Mouse (Mus musculus) stomach, postnatal 0 days (tissue): ENCODE data around the gene Fmn2. TPM values are rescaled to one million over a fixed set of nuclear protein-coding genes. Genes with fewer than 3 reads are reported as not detected.
A peak's percentile ranks its signal among the peaks of the same experiment; 100 is the strongest.

ENCODE experiments used
- ATAC-seq: fragments of 200-750 bp; cut with Nextera tagmentation; 2 replicates; pipeline ENCODE4 v1.8.0; 2017; ENCODE audit not compliant: low FRiP score, low TSS enrichment
- DNase-seq: peaks from one replicate; pipeline ENCODE4 v3.0.0-alpha.2; 2016; ENCODE audit warnings: low spot score
- H3K27ac ChIP-seq: fragments of 300-500 bp; sonication (generic); replicated peaks from 2 replicates; pipeline ENCODE4 v1.5.1; 2014; ENCODE audit warnings: mild to moderate bottlenecking, control low read depth
- H3K27me3 ChIP-seq: fragments of 300-500 bp; sonication (generic); 2 replicates; pipeline ENCODE4 v1.6.1; 2014; ENCODE audit warnings: low read length; ENCODE audit not compliant: control insufficient read depth, insufficient read depth
- H3K36me3 ChIP-seq: fragments of 300-500 bp; sonication (generic); 2 replicates; pipeline ENCODE4 v1.6.1; 2014; ENCODE audit warnings: low read length, mixed read lengths; ENCODE audit not compliant: control insufficient read depth, insufficient read depth
- H3K4me1 ChIP-seq: fragments of 300-500 bp; sonication (generic); replicated peaks from 2 replicates; pipeline ENCODE4 v1.6.1; 2014; ENCODE audit warnings: antibody characterized with exemption; ENCODE audit not compliant: control insufficient read depth, insufficient read depth
- H3K4me2 ChIP-seq: fragments of 300-500 bp; sonication (generic); replicated peaks from 2 replicates; pipeline ENCODE4 v1.6.1; 2014; ENCODE audit warnings: low read depth, mild to moderate bottlenecking, control low read depth, moderate library complexity
- H3K4me3 ChIP-seq: fragments of 300-500 bp; sonication (generic); 2 replicates; pipeline ENCODE4 v1.5.1; 2014; ENCODE audit warnings: low read depth, low read length, control low read depth
- H3K9ac ChIP-seq: fragments of 300-500 bp; sonication (generic); 2 replicates; pipeline ENCODE4 v1.6.1; 2014; ENCODE audit warnings: mild to moderate bottlenecking, low read length, control low read depth, mixed read lengths
- H3K9me3 ChIP-seq: fragments of 300-500 bp; sonication (generic); 2 replicates; pipeline ENCODE4 v1.6.1; 2016; ENCODE audit warnings: low read length; ENCODE audit not compliant: control insufficient read depth
- CTCF ChIP-seq: IDR thresholded peaks from 2 replicates; pipeline ENCODE4 v1.5.1; 2016; ENCODE audit warnings: antibody characterized with exemption, low read depth, mild to moderate bottlenecking, moderate library complexity
- EP300 ChIP-seq: optimal IDR thresholded peaks from 2 replicates; pipeline ENCODE3; 2016; ENCODE audit warnings: antibody characterized with exemption
- WGBS: fragments of 180-500 bp; shearing (Covaris S2); extraction: QIAGEN DNeasy Blood & Tissue Kit; methylation state at CpG from one replicate; pipeline ENCODE4 v1.1.7; 2014; 5-methylcytosine and 5-hydroxymethylcytosine counted together
- polyA plus RNA-seq: library from polyadenylated mRNA; unstranded; fragments of >200 nt; fragmentation: Nextera tagmentation; extraction: Ambion mirVana; gene quantifications from 2 replicates; pipeline ENCODE4 v1.2.1, GENCODE M21; 2015

The Fmn2 gene
- polyA plus RNA-seq, 1 experiment from 2014 or later = 0.67 TPM

GRCm38 (mm10) chr1:174500064-174500463 is 1.6 kb upstream of the Fmn2 start:
- TF ChIP-seq CTCF (no peak), EP300 (no peak)
- no peak for ATAC-seq
- Histone ChIP-seq H3K27ac (no peak overlapping the region), H3K4me3 (no peak overlapping the region), H3K27me3 (0 out of 2 replicates have a peak, but pooled peaks cover 2% of the 10 kb centered on the region), H3K9ac (no peak overlapping the region), H3K4me2 (no peak overlapping the region), H3K36me3 (no peaks in the 10 kb centered on the region), H3K4me1 (0 out of 2 replicates have a peak, but pooled peaks cover 2% of the 10 kb centered on the region), H3K9me3 (no peaks in the 10 kb centered on the region)
- 42% methylated on average over 4 of the region's 4 CpGs for WGBS
- no peak for DNase-seq

GRCm38 (mm10) chr1:174501011-174501410 is 614 bp upstream of the Fmn2 start:
- Histone ChIP-seq H3K4me3 (no peak overlapping the region), H3K9ac (no peak overlapping the region), H3K27me3 (0 out of 2 replicates have a peak, but pooled peaks cover 2% of the 10 kb centered on the region), H3K27ac (no peak overlapping the region), H3K4me1 (0 out of 2 replicates have a peak, but pooled peaks cover 2% of the 10 kb centered on the region), H3K4me2 (no peak overlapping the region), H3K9me3 (no peaks in the 10 kb centered on the region), H3K36me3 (no peaks in the 10 kb centered on the region)
- WGBS = 46% methylated on average over 1 of the region's 1 CpGs
- no peak for ATAC-seq
- DNase-seq = no peak
- TF ChIP-seq EP300 = no peak
- no peak for TF ChIP-seq CTCF

- Histone ChIP-seq H3K27me3 (0 out of 2 replicates have a peak, but pooled peaks cover 2% of the 10 kb centered on the region), H3K4me3 (peak overlapping the region; percentile 52), H3K36me3 (no peaks in the 10 kb centered on the region), H3K27ac (no peak overlapping the region), H3K4me1 (0 out of 2 replicates have a peak, but pooled peaks cover 2% of the 10 kb centered on the region), H3K9me3 (no peaks in the 10 kb centered on the region), H3K9ac (peak overlapping the region; percentile 63), H3K4me2 (peak overlapping the region; percentile 88)
- WGBS = under 1% methylated on average over 40 of the region's 40 CpGs
- peak; percentile 20 for DNase-seq
- TF ChIP-seq CTCF (peak; percentile 38), EP300 (no peak)
- peak; percentile 45; the same call in 1 of the 2 replicates for ATAC-seq
These were observed 613 bp downstream of the Fmn2 start for GRCm38 (mm10) chr1:174502031-174502845.

- peak; percentile 50 for DNase-seq
- H3K4me3 ChIP-seq = peak overlapping the region; percentile 52
- H3K9ac ChIP-seq = peak overlapping the region; percentile 41; the same call in 1 of the 2 replicates
- peak overlapping the region; percentile 88 for H3K4me2 ChIP-seq
- 0 out of 2 replicates have a peak, but pooled peaks cover 2% of the 10 kb centered on the region for H3K27me3 ChIP-seq
- H3K27ac ChIP-seq = no peak overlapping the region
- TF ChIP-seq CTCF (no peak), EP300 (no peak)
- ATAC-seq = peak; percentile 47
- H3K36me3 ChIP-seq = no peaks in the 10 kb centered on the region
- 2% methylated on average over 53 of the region's 53 CpGs for WGBS
- H3K9me3 ChIP-seq = no peaks in the 10 kb centered on the region
- 0 out of 2 replicates have a peak, but pooled peaks cover 2% of the 10 kb centered on the region for H3K4me1 ChIP-seq
These were observed 1.5 kb downstream of the Fmn2 start for GRCm38 (mm10) chr1:174502846-174503745.

GRCm38 (mm10) chr1:174508571-174509110 is 7.0 kb downstream of the Fmn2 start:
- Histone ChIP-seq H3K27ac (no peak overlapping the region), H3K4me3 (no peak overlapping the region), H3K9ac (no peak overlapping the region), H3K36me3 (no peaks in the 10 kb centered on the region), H3K9me3 (no peaks in the 10 kb centered on the region), H3K4me2 (no peak overlapping the region), H3K27me3 (no peaks in the 10 kb centered on the region), H3K4me1 (no peaks in the 10 kb centered on the region)
- ATAC-seq (no peak), DNase-seq (no peak)
- no peak for TF ChIP-seq CTCF
- TF ChIP-seq EP300 = no peak
- WGBS = 48% methylated on average over 13 of the region's 13 CpGs
